Mouse (Mus musculus) monocyte, adult 2 months (primary cell): ENCODE results near the gene Tmeff2.

Source experiments
- DNase-seq, 2 experiments: peaks; one replicate each; pipeline ENCODE4 v3.0.0; 2022; ENCODE audit warnings: low spot score in 2 of 2, low read depth in 1 of 2

The Tmeff2 gene

DNA sequence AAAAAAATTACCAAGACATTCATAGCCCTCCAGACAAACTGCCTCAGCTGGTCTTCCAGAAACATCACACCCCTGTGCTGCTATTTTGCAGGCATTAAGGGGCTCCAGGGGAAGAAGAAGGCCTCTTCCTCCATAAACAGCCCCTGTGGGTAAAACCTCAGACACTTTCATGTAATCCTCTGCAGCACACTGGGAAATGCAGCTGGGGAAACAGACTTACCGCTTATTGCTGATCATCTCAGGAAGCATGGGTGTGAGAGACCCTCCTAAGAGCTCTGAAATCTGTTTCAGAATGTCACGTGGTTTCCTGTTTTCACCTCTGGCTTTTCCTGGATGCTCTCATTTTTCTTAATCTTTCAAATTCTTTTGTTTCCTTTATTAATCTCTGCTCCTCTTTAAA is 204.3 kb downstream of the Tmeff2 start:
- no peak for DNase-seq

DNA sequence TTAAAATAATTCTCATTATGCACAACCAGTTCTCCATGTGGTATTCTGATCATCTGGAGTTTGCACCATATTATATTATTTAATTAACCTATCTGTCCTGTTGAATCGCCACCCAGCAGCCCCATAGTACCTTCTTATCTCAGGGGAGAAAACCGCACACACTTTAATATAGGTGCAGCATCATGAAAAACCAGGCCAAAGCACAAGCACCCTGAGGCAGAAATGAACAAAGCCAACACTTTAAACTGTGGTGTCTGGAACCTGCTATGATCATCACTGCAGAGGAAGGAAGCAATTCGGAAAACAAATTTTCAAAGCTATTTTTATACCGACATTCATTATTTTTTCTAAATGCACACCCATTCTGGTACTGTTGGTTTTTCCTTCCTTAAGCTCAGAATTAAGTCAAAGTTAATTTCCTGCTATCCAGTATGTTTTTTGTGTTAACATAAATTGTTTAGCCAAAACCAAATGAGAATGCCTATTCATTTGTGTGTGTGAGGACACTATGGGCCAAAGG is 206.0 kb downstream of the Tmeff2 start:
- DNase-seq: no peak

GRCm38 (mm10) chr1:51107299-51107698 is 206.9 kb downstream of the Tmeff2 start:
- DNase-seq: no peak

- DNase-seq: no peak
These were observed 214.3 kb downstream of the Tmeff2 start for GRCm38 (mm10) chr1:51114721-51115120.

- no peak for DNase-seq
These were observed 215.3 kb downstream of the Tmeff2 start for GRCm38 (mm10) chr1:51115761-51116160.

GRCm38 (mm10) chr1:51117830-51118229 is 217.4 kb downstream of the Tmeff2 start:
- no peak for DNase-seq

DNA sequence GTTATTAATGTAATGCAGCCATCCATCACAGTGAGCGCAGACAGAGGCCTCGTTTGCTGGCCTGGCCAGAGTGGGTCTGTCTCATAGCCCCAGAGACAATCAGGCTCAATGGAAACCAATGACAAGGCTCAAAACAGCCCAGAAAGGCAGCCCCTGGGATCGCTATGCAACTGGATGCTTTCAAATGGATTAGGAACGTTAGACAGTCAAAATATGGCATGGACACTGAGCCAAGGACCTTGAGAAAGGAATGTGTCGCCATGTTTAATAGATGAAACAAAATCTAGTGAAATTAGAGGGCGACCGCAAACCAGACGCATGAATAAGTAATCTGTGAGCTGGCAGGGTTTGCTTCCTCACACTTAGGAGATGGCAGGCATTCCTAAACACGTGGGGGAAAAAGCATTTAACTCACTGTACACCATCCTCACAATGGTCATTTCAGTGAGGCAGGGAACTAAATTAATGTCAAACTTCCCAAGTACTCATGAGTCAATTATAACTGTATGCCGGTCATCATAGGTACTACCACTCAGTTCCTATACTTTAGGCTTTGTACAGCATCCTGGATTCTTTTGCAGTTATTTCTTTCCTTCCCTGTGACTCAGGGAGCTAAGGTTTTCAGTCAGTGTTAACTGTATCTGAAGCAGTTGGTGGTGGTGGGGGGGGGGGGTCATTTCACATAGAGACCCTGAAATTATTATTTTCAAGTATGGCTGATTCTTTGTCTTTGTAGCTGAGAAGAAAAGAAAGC is 225.4 kb downstream of the Tmeff2 start:
- no peak for DNase-seq

GRCm38 (mm10) chr1:51126425-51126765 is 225.9 kb downstream of the Tmeff2 start:
- DNase-seq: no peak

DNA sequence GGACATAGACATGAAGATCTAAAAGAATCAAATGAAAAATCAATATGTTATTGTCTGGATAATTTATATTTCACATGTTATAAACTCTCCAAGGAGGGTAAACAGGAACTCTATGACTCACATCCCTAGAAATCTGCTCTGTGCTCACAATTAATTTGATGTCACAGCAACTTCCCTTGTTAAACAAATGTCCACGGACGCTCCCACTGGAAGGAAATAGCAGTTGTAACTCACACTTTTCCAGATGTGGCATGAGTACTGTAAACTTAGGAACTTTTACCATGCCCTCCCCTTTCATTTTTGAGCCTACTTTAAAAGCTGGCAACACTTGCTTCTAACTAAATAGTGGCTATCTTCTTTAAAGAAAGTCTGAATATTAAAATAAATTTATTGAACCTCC is 236.3 kb downstream of the Tmeff2 start:
- no peak for DNase-seq

GRCm38 (mm10) chr1:51139605-51140004 is 239.2 kb downstream of the Tmeff2 start:
- no peak for DNase-seq

DNA sequence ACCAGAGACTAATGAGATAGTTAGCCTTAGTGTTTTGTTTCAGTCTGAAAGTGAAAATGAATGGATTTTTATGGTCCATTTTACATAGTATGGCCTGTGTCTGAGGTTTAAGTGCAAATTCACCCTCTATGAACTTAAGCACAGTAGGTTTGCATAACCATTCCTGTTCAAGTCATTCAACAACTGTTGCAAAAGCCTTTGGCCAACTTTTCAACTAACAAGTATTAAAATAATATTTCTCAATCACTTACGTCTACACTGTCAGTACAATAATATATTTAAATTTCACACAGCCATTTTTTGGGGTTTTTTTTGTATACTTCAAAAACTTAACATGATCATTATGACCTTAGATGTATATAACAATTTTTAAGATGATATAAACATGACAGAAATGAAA is 240.9 kb downstream of the Tmeff2 start:
- DNase-seq: no peak

DNA sequence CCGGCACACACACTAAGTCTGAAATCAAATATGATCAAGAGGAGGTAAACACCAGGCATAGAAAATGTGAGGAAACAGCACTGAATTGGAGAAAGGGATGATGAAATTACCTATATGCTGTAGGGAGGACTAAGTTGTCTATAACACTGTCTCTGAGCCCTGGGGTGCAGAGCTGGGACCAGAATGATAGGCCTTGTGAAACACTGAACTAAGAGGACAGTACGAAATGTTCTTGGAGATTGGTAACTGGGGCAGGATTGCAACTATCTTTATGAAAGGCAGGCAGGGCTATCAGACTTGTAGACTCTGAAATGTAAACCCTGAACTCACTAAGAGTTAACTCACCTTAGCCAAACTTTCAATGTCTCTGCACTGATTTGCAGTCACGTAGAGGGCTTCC is 242.3 kb downstream of the Tmeff2 start:
- no peak for DNase-seq

DNA sequence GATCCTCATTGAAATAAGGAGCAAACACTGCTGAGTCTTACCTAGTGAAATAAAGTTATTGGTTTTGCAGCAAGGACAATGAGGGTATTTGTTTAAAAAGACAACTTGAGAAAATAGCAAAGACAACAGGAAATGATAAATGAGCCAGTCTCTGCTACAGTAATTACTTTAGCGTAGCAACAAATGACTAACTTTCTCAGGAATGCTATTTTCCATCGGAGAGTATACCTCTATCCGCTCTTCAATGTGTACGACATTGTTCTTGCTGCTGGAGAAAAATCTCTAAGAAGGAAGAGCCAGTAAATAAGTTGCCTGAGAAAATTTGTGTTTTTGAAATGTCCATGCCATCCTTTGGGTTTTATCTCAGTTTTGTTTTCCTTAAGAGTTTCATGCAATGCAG is 245.2 kb downstream of the Tmeff2 start:
- no peak for DNase-seq

DNA sequence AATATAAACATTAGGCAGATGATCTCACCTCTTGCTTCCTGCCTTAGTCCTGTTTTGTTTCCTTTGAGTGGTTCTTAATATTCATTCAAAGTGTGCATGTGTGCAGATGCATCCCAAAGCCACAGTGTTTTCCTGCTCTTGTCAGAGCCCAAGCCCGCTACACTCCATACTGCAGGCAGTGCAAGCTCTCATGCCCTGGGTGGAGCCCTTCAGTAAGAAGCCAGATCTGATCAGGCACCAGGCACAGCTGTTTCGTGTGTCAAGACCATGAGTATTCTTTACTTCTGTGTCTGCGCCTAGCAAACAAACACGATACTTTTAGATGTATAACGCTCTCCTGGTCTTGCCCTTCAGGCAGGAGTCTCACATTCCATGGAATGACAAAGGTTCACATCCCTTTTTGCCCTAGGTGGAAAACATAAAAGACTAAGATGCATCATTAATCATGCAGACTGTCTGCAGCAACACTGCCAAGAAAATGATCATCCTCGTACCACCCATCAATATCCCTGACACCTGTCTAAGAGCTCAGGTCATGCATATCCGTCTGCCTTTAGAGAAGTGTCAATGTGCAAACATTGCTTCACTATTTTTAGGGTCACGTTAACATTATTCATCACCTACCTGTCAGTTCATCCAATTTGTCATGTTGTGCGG is 248.2 kb downstream of the Tmeff2 start:
- DNase-seq: no peak

- DNase-seq: no peak
These were observed 249.0 kb downstream of the Tmeff2 start for GRCm38 (mm10) chr1:51149488-51149887.

- DNase-seq: no peak
These were observed 249.4 kb downstream of the Tmeff2 start for GRCm38 (mm10) chr1:51149890-51150289.

DNA sequence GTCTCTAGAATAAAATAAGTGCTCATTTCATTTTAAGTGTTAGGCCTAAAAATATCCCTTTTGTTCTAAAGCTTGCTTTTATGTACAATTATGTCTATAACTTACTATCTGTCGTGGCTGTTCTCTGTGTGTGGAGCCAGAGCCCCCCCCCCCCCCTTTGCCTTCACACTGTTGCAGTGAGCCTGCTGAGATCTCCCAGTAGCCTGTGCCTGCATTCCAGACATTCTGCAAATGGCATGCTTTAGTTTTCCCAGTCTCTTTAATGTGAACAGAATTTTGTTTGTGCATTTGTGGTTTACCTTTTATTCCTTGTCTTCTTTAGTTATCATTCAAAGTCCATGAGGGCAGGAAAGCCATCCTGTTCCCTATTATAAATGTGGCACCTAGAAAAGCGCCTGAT is 251.6 kb downstream of the Tmeff2 start:
- DNase-seq: no peak

- no peak for DNase-seq
These were observed 252.4 kb downstream of the Tmeff2 start for GRCm38 (mm10) chr1:51152856-51153255.

GRCm38 (mm10) chr1:51184276-51184675 is 283.8 kb downstream of the Tmeff2 start:
- DNase-seq: no peak

- DNase-seq: no peak
These were observed 288.6 kb downstream of the Tmeff2 start for GRCm38 (mm10) chr1:51189008-51189407.

DNA sequence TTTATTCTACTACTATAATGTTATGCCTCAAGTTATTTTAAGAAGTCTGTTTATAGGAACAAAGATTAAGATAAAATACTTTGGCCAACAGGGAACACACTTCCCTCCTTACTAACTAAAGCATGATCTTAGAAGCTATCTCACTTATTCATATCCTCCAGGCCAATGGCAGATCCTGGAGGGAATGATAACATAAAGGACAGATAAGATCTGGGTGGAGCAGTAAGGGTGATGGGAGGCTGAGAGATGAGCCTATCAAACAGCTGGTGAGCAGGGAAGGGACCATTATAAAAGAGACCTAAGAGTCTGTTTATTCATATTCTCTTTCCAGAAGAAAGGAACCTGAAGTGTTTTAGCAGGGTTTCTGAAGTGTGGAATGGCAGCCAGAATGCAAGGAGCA is 290.8 kb downstream of the Tmeff2 start:
- no peak for DNase-seq

DNA sequence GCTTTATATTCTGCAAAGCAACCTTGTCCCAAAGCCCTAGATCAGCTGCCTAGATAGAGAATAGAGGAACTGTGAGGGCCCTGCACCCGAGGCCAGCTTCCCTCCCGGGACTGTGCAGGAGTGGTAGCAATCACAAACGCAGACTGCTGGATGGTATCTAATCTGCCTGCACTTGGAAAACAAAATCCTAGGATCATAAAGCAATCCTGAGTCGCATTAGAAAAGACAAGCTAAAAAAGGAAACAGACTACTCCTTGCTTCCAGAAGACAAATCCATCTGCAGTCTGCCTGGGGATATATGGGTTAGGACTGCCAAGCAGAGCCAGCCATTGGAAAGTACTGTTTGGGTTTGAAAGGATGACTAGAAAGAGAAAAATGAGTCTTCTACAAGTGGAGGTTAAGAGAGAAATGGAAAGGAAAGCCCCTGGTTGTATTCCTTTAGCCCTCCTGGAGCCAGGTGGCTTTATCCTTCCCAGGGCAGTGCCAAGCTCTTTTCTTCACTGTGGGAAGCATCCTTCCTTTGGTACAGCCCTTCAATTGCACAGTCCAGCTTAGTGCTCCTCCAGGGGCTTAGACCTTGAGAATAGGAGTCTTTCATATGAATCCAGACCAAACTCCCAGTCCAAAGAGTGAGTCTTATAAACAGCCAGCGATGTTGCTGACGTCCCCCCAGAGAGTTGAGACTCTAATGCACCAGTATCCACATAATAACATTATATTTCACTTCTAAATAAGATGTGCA is 291.6 kb downstream of the Tmeff2 start:
- DNase-seq: no peak
